Comparison of ENCODE assay signal across 11 mouse cellular contexts in the genomic region with DNA sequence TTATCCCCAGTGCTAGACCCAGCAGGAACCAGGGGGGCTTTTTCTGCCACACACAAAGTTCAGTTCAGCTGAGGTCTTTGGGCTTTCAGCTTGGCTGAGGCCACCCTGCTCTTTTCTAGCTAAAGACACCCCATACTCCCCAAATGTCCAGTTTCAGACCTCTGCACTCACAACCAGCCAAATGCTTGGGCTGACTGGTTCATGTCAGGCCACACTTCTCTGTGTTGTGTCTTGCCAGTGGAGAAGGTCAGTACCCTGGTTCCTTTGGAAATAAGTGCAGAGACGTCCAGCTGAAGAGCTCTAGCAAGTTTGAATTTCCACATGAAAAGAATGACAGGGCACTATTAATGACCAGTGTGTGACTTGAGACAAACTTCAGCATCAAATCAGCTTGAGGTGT. TPM values are rescaled to one million over a fixed set of nuclear protein-coding genes. Genes with fewer than 3 reads are reported as not detected.
DNase-seq lines count a peak whose midpoint lies in the region; ATAC-seq and TF ChIP-seq lines count a peak whose summit lies in the region.
"Had no signal": no experiment of that assay in that cellular context is flagged by ENCODE, and none has a peak within 500 bp of the region (broad histone marks: within the 10 kb centered on the region; RNA-seq: fewer than 3 reads in every experiment).

No protein-coding gene starts in this region.

- H3K4me2 ChIP-seq in hindbrain, postnatal 0 days (ENCODE audit: low read depth, low read length): peak overlapping the region; percentile 87; the same call in 1 of the 2 replicates
- H3K4me2 ChIP-seq in hindbrain, embryonic 12.5 days (replicated peaks): no peak overlapping the region
- H3K4me2 ChIP-seq in intestine, embryonic 15.5 days (replicated peaks): peak overlapping the region; percentile 84; the same call in 1 of the 2 replicates
- peak overlapping the region; percentile 76 for H3K4me2 ChIP-seq in lung, postnatal 0 days (replicated peaks; ENCODE audit: low read depth, low read length)

- no peaks in the 10 kb centered on the region for H3K36me3 ChIP-seq in hindbrain, postnatal 0 days (ENCODE audit: insufficient read depth, low read length)
- H3K36me3 ChIP-seq in hindbrain, embryonic 12.5 days: no peaks in the 10 kb centered on the region
- no peaks in the 10 kb centered on the region for H3K36me3 ChIP-seq in intestine, embryonic 15.5 days
- no peaks in the 10 kb centered on the region for H3K36me3 ChIP-seq in lung, postnatal 0 days (ENCODE audit: insufficient read depth, low read length)

- no peaks in the 10 kb centered on the region for H3K27me3 ChIP-seq in hindbrain, postnatal 0 days (ENCODE audit: insufficient read depth, low read length)
- peaks cover 14% of the 10 kb centered on the region; the same call in 1 of the 2 replicates for H3K27me3 ChIP-seq in hindbrain, embryonic 12.5 days
- H3K27me3 ChIP-seq in intestine, embryonic 15.5 days (replicated peaks): no peaks in the 10 kb centered on the region
- H3K27me3 ChIP-seq in lung, postnatal 0 days (replicated peaks; ENCODE audit: insufficient read depth, low read length): no peaks in the 10 kb centered on the region

- ATAC-seq in hindbrain, postnatal 0 days: no peak
- ATAC-seq in hindbrain, embryonic 12.5 days (ENCODE audit: low FRiP score): no peak
- no peak for ATAC-seq in intestine, embryonic 15.5 days
- ATAC-seq in lung, postnatal 0 days: peak; percentile 76

- WGBS in hindbrain, postnatal 0 days: 16% methylated on average over 1 of the region's 1 CpGs
- WGBS in hindbrain, embryonic 12.5 days: 41% methylated on average over 1 of the region's 1 CpGs
- 63% methylated on average over 1 of the region's 1 CpGs for WGBS in intestine, embryonic 15.5 days
- 58% methylated on average over 1 of the region's 1 CpGs for WGBS in lung, postnatal 0 days

- TF ChIP-seq CTCF in hindbrain, postnatal 0 days (IDR thresholded peaks at IDR 0.05; ENCODE audit: low read depth): no peak
- no peak for TF ChIP-seq CTCF in cortical plate, adult 2 months (IDR thresholded peaks at IDR 0.05; ENCODE audit: extremely low read depth, insufficient read depth, low read length)
- no peak for TF ChIP-seq CTCF in lung, postnatal 0 days (IDR thresholded peaks at IDR 0.05)

- TF ChIP-seq POLR2A in cortical plate, adult 2 months (IDR thresholded peaks at IDR 0.05; ENCODE audit: extremely low read depth, insufficient read depth, low read length): no peak

- H3K4me3 ChIP-seq in hindbrain, postnatal 0 days (ENCODE audit: low read length): no peak overlapping the region
- H3K4me3 ChIP-seq in hindbrain, embryonic 12.5 days: no peak overlapping the region
- peak overlapping the region; percentile 24; the same call in 1 of the 2 replicates for H3K4me3 ChIP-seq in cortical plate, adult 2 months (ENCODE audit: insufficient read depth, low read length)
- 0 out of 2 replicates have a peak overlapping the region, but pooled peaks have one; percentile 49 for H3K4me3 ChIP-seq in intestine, embryonic 15.5 days (replicated peaks)
- H3K4me3 ChIP-seq in lung, postnatal 0 days (ENCODE audit: low read depth, low read length): peak overlapping the region; percentile 62

- no peaks in the 10 kb centered on the region for H3K9me3 ChIP-seq in hindbrain, postnatal 0 days (ENCODE audit: low read length)
- H3K9me3 ChIP-seq in hindbrain, embryonic 12.5 days (replicated peaks): no peaks in the 10 kb centered on the region
- H3K9me3 ChIP-seq in intestine, embryonic 15.5 days: no peaks in the 10 kb centered on the region
- no peaks in the 10 kb centered on the region for H3K9me3 ChIP-seq in lung, postnatal 0 days (ENCODE audit: low read length)

- no peak overlapping the region for H3K9ac ChIP-seq in hindbrain, postnatal 0 days (replicated peaks; ENCODE audit: low read length)
- H3K9ac ChIP-seq in hindbrain, embryonic 12.5 days: no peak overlapping the region
- H3K9ac ChIP-seq in intestine, embryonic 15.5 days: no peak overlapping the region
- H3K9ac ChIP-seq in lung, postnatal 0 days (replicated peaks; ENCODE audit: low read depth): peak overlapping the region; percentile 23; the same call in 1 of the 2 replicates

- no peak for DNase-seq in hindbrain, postnatal 0 days (ENCODE audit: low spot score)
- peak; percentile 90 for DNase-seq in lung, postnatal 0 days (ENCODE audit: low spot score)
- DNase-seq in adrenal gland, postnatal 36 days: no peak
- no peak for DNase-seq in right cerebral cortex, adult 2 months (ENCODE audit: low spot score in 2 of 2)
- no peak for DNase-seq in adrenal gland, adult 8-10 months
- DNase-seq: gastrocnemius, postnatal 10 days had no signal

- H3K27ac ChIP-seq in hindbrain, postnatal 0 days: peak overlapping the region; percentile 80; the same call in 1 of the 2 replicates
- no peak overlapping the region for H3K27ac ChIP-seq in hindbrain, embryonic 12.5 days
- H3K27ac ChIP-seq in cortical plate, adult 2 months (ENCODE audit: insufficient read depth, low read length): peak overlapping the region; percentile 40; the same call in 1 of the 2 replicates
- H3K27ac ChIP-seq in intestine, embryonic 15.5 days: no peak overlapping the region
- peak overlapping the region; percentile 93 for H3K27ac ChIP-seq in lung, postnatal 0 days (ENCODE audit: low read length)

- TF ChIP-seq EP300 in lung, postnatal 0 days (IDR thresholded peaks at IDR 0.05): peak; percentile 62

- H3K4me1 ChIP-seq in hindbrain, postnatal 0 days (ENCODE audit: insufficient read depth, low read length): peaks cover 6% of the 10 kb centered on the region; the same call in 1 of the 2 replicates
- peaks cover 20% of the 10 kb centered on the region for H3K4me1 ChIP-seq in hindbrain, embryonic 12.5 days
- H3K4me1 ChIP-seq in cortical plate, adult 2 months (ENCODE audit: control insufficient read depth, insufficient read depth, low read length): peaks cover 4% of the 10 kb centered on the region
- peaks cover 25% of the 10 kb centered on the region for H3K4me1 ChIP-seq in intestine, embryonic 15.5 days (replicated peaks)
- H3K4me1 ChIP-seq in lung, postnatal 0 days (ENCODE audit: insufficient read depth, low read depth, low read length): peaks cover 16% of the 10 kb centered on the region; the same call in 1 of the 2 replicates

RNA-seq across cellular contexts. Expression of a gene that starts 11.0 kb away (rescaled TPM):
- total RNA-seq in hindbrain, postnatal 0 days (2014; rRNA removed): 32.3 and 39.6 TPM in 2 replicates
- 54.9 and 63.6 TPM in 2 replicates for polyA plus RNA-seq in hindbrain, postnatal 0 days (2015; fragmentation: Nextera tagmentation; extraction: Ambion mirVana)
- 13.1 and 14.1 TPM in 2 replicates for polyA plus RNA-seq in hindbrain, embryonic 12.5 days (2016; fragmentation: Nextera tagmentation; extraction: Ambion mirVana)
- polyA plus RNA-seq in cortical plate, adult 2 months (2012; rRNA removed): 424 and 429 TPM in 2 replicates
- 24.9 and 25.0 TPM in 2 replicates for polyA plus RNA-seq in intestine, embryonic 15.5 days (2015; fragmentation: Nextera tagmentation; extraction: Ambion mirVana)
- polyA plus RNA-seq in lung, postnatal 0 days (2015; fragmentation: Nextera tagmentation; extraction: Ambion mirVana): 366 and 392 TPM in 2 replicates
- 10 to 100 TPM; 33.2 to 41.3 TPM for total RNA-seq in adrenal gland, postnatal 36 days (2021)
- total RNA-seq in adrenal gland, adult 8-10 months (2022): 100 to 1,000 TPM in 1 of 4 experiments, 10 to 100 TPM in 3; 37.7 to 114 (median 64.6) TPM

RNA-seq across cellular contexts. Expression of a gene that starts 12.2 kb away (rescaled TPM):
- total RNA-seq in hindbrain, postnatal 0 days (2014; rRNA removed): 110 and 125 TPM in 2 replicates
- polyA plus RNA-seq in hindbrain, postnatal 0 days (2015; fragmentation: Nextera tagmentation; extraction: Ambion mirVana): 30.6 and 34.8 TPM in 2 replicates
- polyA plus RNA-seq in hindbrain, embryonic 12.5 days (2016; fragmentation: Nextera tagmentation; extraction: Ambion mirVana): 81.2 and 86.8 TPM in 2 replicates
- polyA plus RNA-seq in cortical plate, adult 2 months (2012; rRNA removed): 46.0 and 47.0 TPM in 2 replicates
- polyA plus RNA-seq in intestine, embryonic 15.5 days (2015; fragmentation: Nextera tagmentation; extraction: Ambion mirVana): 26.9 and 27.6 TPM in 2 replicates
- 9.4 and 13.3 TPM in 2 replicates for polyA plus RNA-seq in lung, postnatal 0 days (2015; fragmentation: Nextera tagmentation; extraction: Ambion mirVana)
- total RNA-seq in adrenal gland, postnatal 36 days (2021): 10 to 100 TPM; 26.1 to 31.4 TPM
- 10 to 100 TPM; 33.5 to 38.1 (median 34.7) TPM for total RNA-seq in adrenal gland, adult 8-10 months (2022)

RNA-seq across cellular contexts. Expression of a gene that starts 13.3 kb away (rescaled TPM):
- total RNA-seq in hindbrain, postnatal 0 days (2014; rRNA removed): not detected in 2 replicates
- not detected in 2 replicates for polyA plus RNA-seq in hindbrain, postnatal 0 days (2015; fragmentation: Nextera tagmentation; extraction: Ambion mirVana)
- not detected in 2 replicates for polyA plus RNA-seq in hindbrain, embryonic 12.5 days (2016; fragmentation: Nextera tagmentation; extraction: Ambion mirVana)
- polyA plus RNA-seq in cortical plate, adult 2 months (2012; rRNA removed): 0.06 and 0.13 TPM in 2 replicates
- not detected in 2 replicates for polyA plus RNA-seq in intestine, embryonic 15.5 days (2015; fragmentation: Nextera tagmentation; extraction: Ambion mirVana)
- not detected in 2 replicates for polyA plus RNA-seq in lung, postnatal 0 days (2015; fragmentation: Nextera tagmentation; extraction: Ambion mirVana)
- total RNA-seq in adrenal gland, postnatal 36 days (2021): not detected
- not detected for total RNA-seq in adrenal gland, adult 8-10 months (2022)
- total RNA-seq: gastrocnemius, postnatal 10 days; megakaryocyte, adult 5-6 weeks had no signal
- polyA plus RNA-seq: large intestine, adult 2 months had no signal

RNA-seq across cellular contexts. Expression of a gene that starts 37.3 kb away (rescaled TPM):
- 0.10 and 0.29 TPM in 2 replicates for total RNA-seq in hindbrain, postnatal 0 days (2014; rRNA removed)
- polyA plus RNA-seq in hindbrain, postnatal 0 days (2015; fragmentation: Nextera tagmentation; extraction: Ambion mirVana): 0.20 and 0.33 TPM in 2 replicates
- 0.43 and 0.45 TPM in 2 replicates for polyA plus RNA-seq in hindbrain, embryonic 12.5 days (2016; fragmentation: Nextera tagmentation; extraction: Ambion mirVana)
- polyA plus RNA-seq in cortical plate, adult 2 months (2012; rRNA removed): 0.40 and 0.42 TPM in 2 replicates
- 0.15 and 0.29 TPM in 2 replicates for polyA plus RNA-seq in intestine, embryonic 15.5 days (2015; fragmentation: Nextera tagmentation; extraction: Ambion mirVana)
- polyA plus RNA-seq in lung, postnatal 0 days (2015; fragmentation: Nextera tagmentation; extraction: Ambion mirVana): 0.05 and 0.11 TPM in 2 replicates
- under 1 TPM in 1 of 2 experiments, not detected in 1; 0.13 TPM for total RNA-seq in adrenal gland, postnatal 36 days (2021)
- total RNA-seq in adrenal gland, adult 8-10 months (2022): under 1 TPM in 2 of 4 experiments, not detected in 2; 0.27 to 0.49 TPM

Comparison
In these comparisons a context has a peak if more than half of its experiments do, and no peak if none do; other contexts are left out.
1. H3K27ac ChIP-seq: peak in hindbrain, postnatal 0 days (single experiment), cortical plate, adult 2 months (single experiment) and lung, postnatal 0 days (single experiment); none in hindbrain, embryonic 12.5 days (single experiment) and intestine, embryonic 15.5 days (single experiment).
2. H3K4me3 ChIP-seq: peak in cortical plate, adult 2 months (single experiment), intestine, embryonic 15.5 days (single experiment) and lung, postnatal 0 days (single experiment); none in hindbrain, postnatal 0 days (single experiment) and hindbrain, embryonic 12.5 days (single experiment).